Mouse (Mus musculus) layer of hippocampus, adult 9-11 months (tissue): ENCODE measurements at regions not wholly inside any gene's neighbourhood (a gene's known extent, or its start where the extent isn't known, plus 50 kb on each side); places are given as distances from the start of the nearest gene placed in this dataset.

ENCODE experiments used
- DNase-seq: peaks from one replicate; pipeline ENCODE4 v3.0.0; 2022

GRCm38 (mm10) chr3:16941146-16941545 is 934.9 kb upstream of the Gm5150 start:
- DNase-seq = no peak

GRCm38 (mm10) chr3:16939533-16939932 is 933.3 kb upstream of the Gm5150 start:
- no peak for DNase-seq

GRCm38 (mm10) chr3:16939127-16939526 is 932.9 kb upstream of the Gm5150 start:
- no peak for DNase-seq

GRCm38 (mm10) chr3:16938491-16939001 is 932.3 kb upstream of the Gm5150 start:
- no peak for DNase-seq

GRCm38 (mm10) chr3:16930299-16930698 is 924.1 kb upstream of the Gm5150 start:
- no peak for DNase-seq

- no peak for DNase-seq
These were observed 923.6 kb upstream of the Gm5150 start for GRCm38 (mm10) chr3:16929846-16930245.

- DNase-seq = no peak
These were observed 917.8 kb upstream of the Gm5150 start for GRCm38 (mm10) chr3:16924018-16924417.

GRCm38 (mm10) chr3:16923234-16923914 is 917.1 kb upstream of the Gm5150 start:
- DNase-seq = no peak

- DNase-seq = no peak
These were observed 915.1 kb upstream of the Gm5150 start for GRCm38 (mm10) chr3:16921330-16921729.

- no peak for DNase-seq
These were observed 912.1 kb upstream of the Gm5150 start for GRCm38 (mm10) chr3:16918374-16918773.

- DNase-seq = no peak
These were observed 909.8 kb upstream of the Gm5150 start for GRCm38 (mm10) chr3:16916072-16916403.

- DNase-seq = no peak
These were observed 909.3 kb upstream of the Gm5150 start for GRCm38 (mm10) chr3:16915389-16916071.

GRCm38 (mm10) chr3:16888132-16888531 is 881.9 kb upstream of the Gm5150 start:
- DNase-seq = no peak

GRCm38 (mm10) chr3:16872337-16873117 is 866.3 kb upstream of the Gm5150 start:
- DNase-seq = no peak

GRCm38 (mm10) chr3:16860034-16860433 is 853.8 kb upstream of the Gm5150 start:
- no peak for DNase-seq

- DNase-seq = no peak
These were observed 852.7 kb upstream of the Gm5150 start for GRCm38 (mm10) chr3:16858931-16859330.

- DNase-seq = no peak
These were observed 849.0 kb upstream of the Gm5150 start for GRCm38 (mm10) chr3:16855251-16855650.

- no peak for DNase-seq
These were observed 847.8 kb upstream of the Gm5150 start for GRCm38 (mm10) chr3:16853992-16854391.

- no peak for DNase-seq
These were observed 840.7 kb upstream of the Gm5150 start for GRCm38 (mm10) chr3:16846785-16847520.

GRCm38 (mm10) chr3:16820536-16820935 is 814.3 kb upstream of the Gm5150 start:
- DNase-seq = no peak

- DNase-seq = no peak
These were observed 813.2 kb upstream of the Gm5150 start for GRCm38 (mm10) chr3:16819218-16820122.

GRCm38 (mm10) chr3:16816814-16817213 is 810.6 kb upstream of the Gm5150 start:
- DNase-seq = peak; percentile 15
